Mouse (Mus musculus) retina, postnatal 7 days (tissue): ENCODE measurements around the gene Gm10944.

Experiments
- DNase-seq: peaks from one replicate; pipeline ENCODE4 v3.0.0-alpha.2; 2012; ENCODE audit warnings: low read depth, low spot score

Gene Gm10944

DNA sequence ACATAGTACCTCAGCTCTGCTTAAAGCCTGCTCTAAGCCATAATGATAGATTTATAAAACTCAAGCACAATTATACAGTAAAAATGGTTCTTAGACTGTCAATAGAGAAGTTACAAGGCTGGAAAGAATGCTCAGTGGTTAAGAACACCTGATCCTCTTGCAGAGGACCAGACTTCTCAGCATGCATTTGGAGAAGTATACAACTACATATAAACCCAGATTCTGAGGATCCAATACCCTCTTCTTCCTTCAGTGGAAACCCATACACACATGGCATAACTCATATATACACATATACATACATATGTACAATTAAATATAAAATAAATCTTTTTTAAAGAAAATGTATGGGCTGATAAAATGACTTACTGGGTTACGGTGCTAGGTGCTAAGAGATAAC is at the start of gene Gm10944:
Gene Gm10944 (plus strand): TSS at position 301 of the 400 bp plus-strand sequence.
- DNase-seq, result no peak

DNA sequence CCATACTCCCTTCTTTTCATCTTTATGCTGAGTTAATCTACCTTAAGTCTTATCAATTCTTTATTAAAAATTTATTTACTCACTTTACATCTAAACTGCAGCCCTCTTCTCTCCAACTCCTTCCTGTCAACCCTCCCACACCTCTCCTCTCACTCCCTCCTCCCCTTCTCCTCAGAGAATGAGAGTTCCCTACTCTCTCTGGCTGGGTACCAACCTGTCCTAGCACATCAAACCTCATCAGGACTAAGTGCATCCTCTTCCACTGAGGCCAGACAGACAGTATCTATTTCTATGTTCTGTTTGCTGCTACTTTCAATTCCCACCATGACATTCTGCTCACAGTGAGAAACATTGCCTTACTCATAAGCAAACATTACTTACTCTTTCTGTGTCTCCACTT is 25.2 kb upstream of the Gm10944 start:
- no peak for DNase-seq

DNA sequence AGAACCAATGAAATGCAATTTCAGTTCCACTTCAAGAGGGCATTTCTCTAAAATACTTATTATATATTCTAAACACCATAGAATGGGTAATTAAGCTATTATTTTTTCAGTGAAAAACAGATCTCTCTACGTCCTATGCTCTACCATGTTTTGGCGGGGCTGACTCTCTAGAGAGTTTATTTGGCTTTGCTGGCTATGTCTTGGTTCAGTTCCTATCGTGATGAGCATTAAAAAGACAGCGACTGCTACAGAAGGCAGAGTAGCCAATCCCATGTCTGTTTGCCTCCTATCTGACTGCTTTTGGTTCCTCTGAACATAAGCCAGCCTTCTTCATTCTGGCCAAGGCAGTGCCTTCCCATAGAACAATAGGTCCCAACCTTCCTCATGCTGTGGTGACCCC is 24.5 kb upstream of the Gm10944 start:
- DNase-seq, result no peak

DNA sequence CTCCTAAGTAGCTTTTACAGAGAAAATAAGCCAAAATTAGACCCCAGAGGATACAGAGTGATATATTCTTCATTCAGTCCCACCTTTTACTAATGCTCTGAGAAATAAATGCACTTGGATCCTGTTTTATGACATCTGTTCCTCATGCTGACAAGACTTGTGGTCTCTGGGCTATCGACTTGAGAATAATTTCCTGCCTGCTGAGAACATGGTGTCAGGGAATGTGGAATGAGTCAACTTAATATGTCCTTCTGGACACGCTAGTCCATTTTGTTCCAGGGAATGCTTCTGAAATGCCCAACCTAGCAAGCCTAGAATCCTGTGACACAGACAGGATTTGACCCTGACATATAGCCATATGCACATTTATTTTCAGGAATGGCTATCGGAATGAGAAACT is 22.0 kb upstream of the Gm10944 start:
- DNase-seq, result no peak

DNA sequence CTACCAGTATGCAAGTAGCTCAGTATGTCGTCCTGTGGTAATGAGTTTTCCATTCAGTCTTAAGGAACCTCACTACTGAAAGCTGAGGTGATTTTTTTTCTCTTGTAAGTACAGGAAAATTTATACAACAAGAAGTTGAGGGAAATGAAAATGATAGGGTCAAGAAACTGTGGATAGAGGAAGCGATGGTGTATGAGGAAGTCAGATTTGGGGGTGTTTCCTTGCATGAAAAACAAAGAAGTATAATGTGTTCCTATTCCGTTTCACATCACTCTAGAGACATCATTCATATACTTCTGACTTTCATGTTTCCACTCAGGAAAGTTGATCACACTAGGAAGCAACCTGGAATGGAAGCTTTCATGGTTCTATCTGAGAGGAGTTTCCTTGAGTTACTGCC is 21.2 kb upstream of the Gm10944 start:
- DNase-seq, result no peak

DNA sequence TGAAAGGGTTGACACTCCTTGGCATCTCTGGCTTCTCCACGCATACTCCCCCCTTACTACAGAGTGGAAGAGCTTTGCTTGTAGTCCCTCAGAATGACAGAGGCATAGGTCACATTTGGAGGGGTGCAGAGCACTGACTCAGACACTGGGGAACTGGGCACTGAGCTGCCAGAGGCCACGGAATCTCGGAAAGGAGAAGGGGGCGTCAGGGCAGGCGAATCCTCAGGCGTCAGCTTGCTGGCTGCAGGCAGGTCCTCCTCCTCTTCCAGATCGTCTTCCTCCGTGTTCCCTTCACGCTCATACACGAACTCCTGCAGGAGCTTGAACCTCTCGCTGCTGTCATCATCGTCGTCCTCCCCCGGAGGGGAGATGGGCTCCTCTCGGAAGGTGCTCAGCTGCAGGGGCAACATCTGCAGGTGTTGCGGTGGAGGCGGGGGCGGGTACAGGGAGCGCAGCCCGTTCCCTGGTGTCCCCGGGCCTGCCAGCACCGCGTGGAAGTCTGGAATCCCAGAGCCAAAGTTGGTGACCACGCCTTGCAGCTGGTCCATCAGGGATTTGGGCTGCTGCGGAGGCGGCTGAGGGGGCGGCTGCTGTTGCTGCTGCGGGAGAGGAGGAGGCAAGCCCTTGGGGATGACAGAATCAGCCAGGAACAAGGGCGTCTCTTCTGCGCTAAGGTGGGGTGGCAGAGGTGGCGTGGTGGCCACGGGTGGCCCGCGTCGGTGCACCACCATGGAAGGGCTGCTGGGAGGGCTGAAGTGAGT is 7.9 kb downstream of the Gm10944 start:
- no peak for DNase-seq

DNA sequence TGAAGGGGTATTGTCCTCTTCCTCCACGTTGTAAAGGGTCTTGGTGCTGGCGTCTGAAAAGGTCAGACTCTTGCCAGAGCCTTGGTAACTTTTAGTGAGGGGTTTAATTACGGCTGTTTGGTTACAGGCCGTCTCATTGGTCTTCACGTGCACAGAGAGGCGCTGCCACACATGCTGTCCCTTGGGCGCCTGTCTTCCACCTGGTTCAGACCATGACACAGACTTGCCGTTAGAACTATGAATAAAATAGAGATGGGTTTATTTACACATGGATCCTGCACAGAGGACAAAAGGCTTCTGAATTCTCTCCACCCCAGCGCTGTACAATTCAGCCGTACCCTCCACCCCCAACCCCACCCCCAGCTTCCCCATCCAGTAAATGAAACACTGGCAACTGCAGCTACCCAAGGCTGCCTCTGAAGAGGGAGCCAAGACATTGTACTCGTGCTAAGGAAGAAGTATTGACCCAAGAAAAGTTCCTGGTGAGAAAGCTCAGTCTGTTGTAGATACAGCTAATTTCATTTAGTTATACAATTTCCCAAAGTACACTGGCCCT is 8.6 kb downstream of the Gm10944 start:
- no peak for DNase-seq

DNA sequence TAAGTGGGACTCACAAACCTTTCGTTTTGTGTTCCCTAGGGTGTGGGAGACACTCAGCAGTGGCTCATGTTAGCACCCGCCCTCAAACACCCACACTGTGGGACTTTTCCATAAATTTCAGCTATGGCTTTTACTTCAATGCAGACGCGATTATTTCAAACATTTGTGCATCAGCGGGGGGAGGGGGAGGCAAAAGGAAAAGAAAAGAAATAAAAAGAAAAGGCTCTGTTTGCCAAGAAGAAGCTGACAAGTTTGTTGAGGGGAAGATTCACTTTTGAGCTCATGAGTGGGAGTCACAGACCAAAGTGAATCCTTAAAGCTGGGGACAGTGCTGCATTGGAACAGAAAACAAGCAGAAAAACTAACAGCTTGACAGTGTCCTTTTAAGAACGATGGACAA is 16.3 kb downstream of the Gm10944 start:
- DNase-seq, result no peak

DNA sequence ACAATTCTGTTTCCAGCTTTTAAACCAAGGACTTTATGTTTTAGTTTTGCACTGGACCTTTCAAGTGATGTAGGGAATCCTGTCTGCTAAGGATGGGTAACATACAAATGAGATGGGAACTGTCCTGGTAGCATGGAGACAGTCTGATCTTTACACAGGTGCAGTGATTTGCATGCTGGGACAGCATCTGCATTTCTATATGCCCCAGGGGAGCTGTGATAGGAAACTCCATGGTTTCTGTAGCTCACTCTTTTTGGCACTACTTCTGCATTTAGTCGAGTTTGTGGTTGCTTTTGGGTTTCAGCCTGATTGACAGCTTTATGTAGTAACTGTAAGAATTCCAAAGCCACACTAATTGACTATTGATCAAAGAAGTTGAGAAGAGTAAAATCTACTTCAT is 19.8 kb downstream of the Gm10944 start:
- no peak for DNase-seq

DNA sequence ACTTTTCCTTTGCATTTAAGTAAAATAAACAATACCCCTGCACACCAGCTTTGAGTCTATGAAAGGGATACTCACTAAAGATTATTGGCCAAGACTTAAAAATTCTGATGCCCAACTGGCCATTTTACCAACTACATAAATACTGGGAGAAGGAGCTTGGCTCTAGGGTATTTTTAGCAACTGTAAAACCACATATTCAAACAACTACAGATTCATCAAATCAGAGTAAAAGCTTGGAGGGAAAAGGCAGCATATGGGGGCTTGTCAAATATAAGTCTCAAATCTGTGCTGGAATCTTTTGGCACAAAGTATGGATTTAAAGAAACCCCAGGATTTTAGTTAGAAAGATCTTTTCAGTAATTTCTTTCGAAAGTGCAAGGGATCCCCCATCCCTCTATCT is 20.2 kb downstream of the Gm10944 start:
- no peak for DNase-seq

DNA sequence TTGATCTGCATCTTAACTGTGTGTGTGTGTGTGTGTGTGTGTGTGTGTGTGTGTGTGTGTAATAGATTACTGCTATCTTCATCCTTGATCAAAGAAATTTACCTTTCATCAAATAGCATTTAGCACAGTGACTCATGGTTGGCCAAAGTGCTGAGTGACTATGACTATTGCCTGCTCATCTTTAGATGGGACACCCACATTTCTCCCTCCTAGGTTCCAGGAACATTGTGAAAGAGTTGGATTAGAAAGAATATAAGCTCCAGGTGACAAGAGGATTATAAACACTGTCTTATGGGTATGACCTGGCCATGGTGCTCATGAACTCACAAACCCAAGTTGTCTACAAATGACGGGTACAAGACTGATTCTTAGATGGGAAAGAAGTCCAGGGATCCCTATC is 26.9 kb downstream of the Gm10944 start:
- no peak for DNase-seq

DNA sequence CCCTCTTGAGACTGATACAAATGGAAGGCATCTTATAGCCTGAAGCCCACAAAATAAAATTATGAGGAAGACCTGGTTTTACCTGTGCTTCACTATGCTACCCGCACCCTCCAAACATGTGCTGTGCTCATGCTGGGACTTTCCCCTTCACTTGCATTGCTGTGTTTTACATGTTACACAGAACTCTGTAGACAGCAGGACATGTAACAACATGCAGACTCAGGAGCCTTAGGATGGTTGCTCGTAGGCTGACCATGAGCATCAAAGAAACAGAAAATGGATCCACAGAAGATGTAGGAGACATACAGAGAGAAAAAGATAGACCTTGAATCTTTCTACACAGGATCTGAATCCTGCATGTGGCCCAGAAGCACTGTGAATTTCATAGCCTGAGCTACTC is 29.2 kb downstream of the Gm10944 start:
- DNase-seq, result no peak

DNA sequence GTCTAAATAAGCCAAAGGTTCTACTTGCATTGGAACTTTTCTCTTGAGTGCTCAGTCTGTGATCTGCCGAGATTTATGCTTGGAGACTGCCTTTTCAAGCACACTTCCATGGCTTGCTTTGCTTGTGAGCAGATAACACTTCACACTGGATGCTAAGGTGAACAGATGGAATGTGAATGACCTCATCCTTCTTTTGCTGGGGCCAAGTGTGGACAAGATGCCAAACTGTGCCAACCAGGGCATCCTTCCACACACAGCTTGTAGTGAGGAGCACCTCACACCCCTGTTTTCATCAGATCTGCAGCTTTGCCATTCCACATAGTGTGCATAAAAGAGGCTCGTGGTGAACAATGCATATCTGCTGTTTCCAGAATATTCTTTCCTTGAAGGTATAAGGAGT is 29.7 kb downstream of the Gm10944 start:
- no peak for DNase-seq

DNA sequence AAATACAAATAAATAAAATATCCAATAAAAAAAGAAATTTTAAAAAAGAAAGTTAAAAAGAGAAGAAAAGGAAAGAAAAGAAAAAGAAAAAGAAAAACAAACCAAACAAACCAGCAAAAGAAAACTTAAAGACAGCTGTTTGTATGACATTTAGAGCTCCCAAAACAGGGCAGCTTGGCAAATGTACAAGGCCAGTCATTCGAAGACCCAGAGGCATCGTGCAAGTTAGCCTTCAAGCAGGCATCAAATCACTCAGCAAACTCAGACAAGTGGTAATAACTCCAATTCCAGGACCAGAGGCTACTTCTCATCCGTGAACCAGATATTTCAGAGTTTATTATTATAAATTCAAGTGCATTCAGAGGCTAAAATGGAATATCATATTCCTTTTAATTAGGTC is 45.4 kb downstream of the Gm10944 start:
- no peak for DNase-seq
